Mouse (Mus musculus): ENCODE measurements at regions not wholly inside any gene's neighbourhood (a gene's known extent, or its start where the extent isn't known, plus 50 kb on each side); places are given as distances from the start of the nearest gene placed in this dataset.

DNA sequence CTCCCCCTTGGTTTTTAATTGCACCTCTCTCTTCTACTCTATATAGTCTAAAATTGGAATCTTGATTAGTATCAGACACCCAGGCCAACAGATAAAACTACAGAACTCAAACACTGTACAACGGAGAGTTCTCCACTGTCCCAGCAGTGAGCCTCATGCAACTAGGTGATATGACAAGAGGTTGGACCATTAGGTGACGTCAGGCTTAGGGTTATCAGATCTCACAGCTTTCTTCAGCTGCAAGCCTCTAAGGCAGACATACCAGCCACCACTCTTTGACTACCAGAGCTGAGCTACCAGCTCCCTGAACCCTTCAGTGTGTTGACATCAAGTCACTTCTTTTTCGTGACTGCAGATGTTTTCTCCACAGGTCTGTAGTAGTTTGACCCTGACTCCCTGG, 141.8 kb upstream of the Tank start:
- no peak for ATAC-seq (replicated peaks; ENCODE audit: insufficient number of reproducible peaks, low FRiP score, low TSS enrichment, low read depth)
- H3K27ac ChIP-seq (replicated peaks; ENCODE audit: low read depth, low read length): no peak overlapping the region
- no peaks in the 10 kb centered on the region for H3K9me3 ChIP-seq (replicated peaks; ENCODE audit: control insufficient read depth, low read length)
- H3K27me3 ChIP-seq (ENCODE audit: control insufficient read depth, insufficient read depth, low read length): no peaks in the 10 kb centered on the region
- no peaks in the 10 kb centered on the region for H3K36me3 ChIP-seq (replicated peaks; ENCODE audit: control insufficient read depth, insufficient read depth, low read depth, low read length)
- no peak overlapping the region for H3K4me2 ChIP-seq (ENCODE audit: low read depth, low read length)
- no peak overlapping the region for H3K9ac ChIP-seq (replicated peaks; ENCODE audit: low read length)
- no peak overlapping the region for H3K4me3 ChIP-seq (ENCODE audit: low read depth, low read length)
- DNase-seq (ENCODE audit: low spot score): no peak
- no peaks in the 10 kb centered on the region for H3K4me1 ChIP-seq (ENCODE audit: control insufficient read depth, insufficient read depth, low read length)
- 80% methylated on average over 3 of the region's 3 CpGs for WGBS

DNA sequence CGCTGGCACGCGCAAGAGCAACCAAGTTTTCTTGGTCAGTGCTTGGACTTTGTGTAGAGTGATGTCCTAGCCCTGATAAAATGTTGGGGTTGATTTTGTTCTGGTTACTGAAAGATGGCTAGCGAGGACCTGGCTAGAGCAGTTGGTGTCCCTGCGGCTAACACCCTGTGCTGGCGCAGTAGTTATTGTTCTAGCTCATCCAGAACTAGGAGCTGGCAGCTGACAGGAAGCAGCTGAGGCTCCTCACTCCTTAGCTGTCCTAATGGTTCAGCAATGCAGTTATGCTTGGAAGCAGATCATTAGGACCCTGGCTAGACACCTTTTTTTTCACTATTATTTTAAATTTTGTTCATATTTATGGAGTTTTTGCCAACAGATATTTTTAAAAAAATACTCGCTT, 170.5 kb upstream of the Tank start:
- Histone ChIP-seq H3K4me3 (ENCODE audit: low read depth, low read length) (no peak overlapping the region), H3K36me3 (replicated peaks; ENCODE audit: control insufficient read depth, insufficient read depth, low read depth, low read length) (no peaks in the 10 kb centered on the region), H3K4me2 (ENCODE audit: low read depth, low read length) (no peak overlapping the region), H3K4me1 (ENCODE audit: control insufficient read depth, insufficient read depth, low read length) (no peaks in the 10 kb centered on the region), H3K9me3 (replicated peaks; ENCODE audit: control insufficient read depth, low read length) (no peaks in the 10 kb centered on the region), H3K27ac (replicated peaks; ENCODE audit: low read depth, low read length) (no peak overlapping the region), H3K27me3 (ENCODE audit: control insufficient read depth, insufficient read depth, low read length) (no peaks in the 10 kb centered on the region), H3K9ac (replicated peaks; ENCODE audit: low read length) (no peak overlapping the region)
- WGBS: 97% methylated on average over 7 of the region's 7 CpGs
- ATAC-seq (replicated peaks; ENCODE audit: insufficient number of reproducible peaks, low FRiP score, low TSS enrichment, low read depth) (no peak), DNase-seq (ENCODE audit: low spot score) (no peak)

DNA sequence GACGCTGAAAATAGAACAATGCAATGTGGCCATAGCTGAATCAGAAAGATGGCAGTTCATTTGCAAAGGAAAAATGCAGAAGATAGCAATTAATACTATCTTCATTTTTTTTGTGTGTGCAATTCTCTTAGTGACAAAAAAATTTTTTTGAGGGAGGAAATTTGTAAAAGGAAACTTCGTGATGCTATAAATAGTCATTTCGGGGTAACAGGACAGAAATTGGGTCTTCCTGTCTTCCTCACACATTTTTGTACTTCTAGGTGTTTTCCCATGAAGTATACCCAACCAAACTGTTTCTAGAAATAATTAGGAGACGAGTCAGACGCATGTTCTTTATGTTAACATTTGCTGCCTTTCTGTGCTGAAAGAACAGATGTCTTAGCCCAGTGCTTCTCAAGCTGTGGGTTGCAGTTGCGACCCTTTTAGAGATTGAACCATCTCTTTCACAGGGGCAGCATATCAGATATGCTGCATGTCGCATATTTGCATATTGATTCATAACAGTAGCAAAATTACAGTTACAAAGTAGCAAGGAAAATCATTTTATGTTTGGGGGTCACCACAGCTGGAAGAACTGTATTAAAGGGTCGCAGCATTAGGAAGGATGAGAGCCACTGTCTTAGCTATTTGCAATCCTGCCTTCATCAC, 172.2 kb upstream of the Tank start:
- Histone ChIP-seq H3K9ac (replicated peaks; ENCODE audit: low read length) (no peak overlapping the region), H3K4me1 (ENCODE audit: control insufficient read depth, insufficient read depth, low read length) (no peaks in the 10 kb centered on the region), H3K36me3 (replicated peaks; ENCODE audit: control insufficient read depth, insufficient read depth, low read depth, low read length) (no peaks in the 10 kb centered on the region), H3K4me2 (ENCODE audit: low read depth, low read length) (no peak overlapping the region), H3K4me3 (ENCODE audit: low read depth, low read length) (no peak overlapping the region), H3K27me3 (ENCODE audit: control insufficient read depth, insufficient read depth, low read length) (no peaks in the 10 kb centered on the region), H3K27ac (replicated peaks; ENCODE audit: low read depth, low read length) (no peak overlapping the region), H3K9me3 (replicated peaks; ENCODE audit: control insufficient read depth, low read length) (no peaks in the 10 kb centered on the region)
- 76% methylated on average over 8 of the region's 8 CpGs for WGBS
- DNase-seq (ENCODE audit: low spot score) (no peak), ATAC-seq (replicated peaks; ENCODE audit: insufficient number of reproducible peaks, low FRiP score, low TSS enrichment, low read depth) (no peak)

DNA sequence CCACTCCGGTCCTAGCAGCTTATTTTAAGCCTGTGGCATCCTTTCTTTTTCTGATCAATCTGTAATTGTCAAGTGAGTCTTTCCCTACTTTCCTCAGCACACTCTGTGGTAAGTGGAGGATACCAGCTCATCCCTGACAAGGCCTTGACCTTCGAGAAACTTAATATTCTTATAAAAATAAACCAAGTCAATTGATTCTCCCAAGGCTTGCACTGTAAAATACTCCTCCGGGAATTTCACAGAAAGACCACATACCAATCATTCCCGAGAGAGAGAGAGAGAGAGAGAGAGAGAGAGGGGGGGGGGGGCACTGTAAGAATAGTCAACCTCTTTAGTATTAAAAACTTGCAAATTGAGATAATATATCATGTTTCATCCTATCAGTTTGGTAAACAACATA, 173.1 kb upstream of the Tank start:
- peak; percentile 17 for DNase-seq (ENCODE audit: low spot score)
- Histone ChIP-seq H3K4me1 (ENCODE audit: control insufficient read depth, insufficient read depth, low read length) (no peaks in the 10 kb centered on the region), H3K27me3 (ENCODE audit: control insufficient read depth, insufficient read depth, low read length) (no peaks in the 10 kb centered on the region), H3K36me3 (replicated peaks; ENCODE audit: control insufficient read depth, insufficient read depth, low read depth, low read length) (no peaks in the 10 kb centered on the region), H3K9ac (replicated peaks; ENCODE audit: low read length) (no peak overlapping the region), H3K9me3 (replicated peaks; ENCODE audit: control insufficient read depth, low read length) (no peaks in the 10 kb centered on the region), H3K4me2 (ENCODE audit: low read depth, low read length) (no peak overlapping the region), H3K27ac (replicated peaks; ENCODE audit: low read depth, low read length) (no peak overlapping the region), H3K4me3 (ENCODE audit: low read depth, low read length) (no peak overlapping the region)
- WGBS: 38% methylated on average over 4 of the region's 4 CpGs
- no peak for ATAC-seq (replicated peaks; ENCODE audit: insufficient number of reproducible peaks, low FRiP score, low TSS enrichment, low read depth)

DNA sequence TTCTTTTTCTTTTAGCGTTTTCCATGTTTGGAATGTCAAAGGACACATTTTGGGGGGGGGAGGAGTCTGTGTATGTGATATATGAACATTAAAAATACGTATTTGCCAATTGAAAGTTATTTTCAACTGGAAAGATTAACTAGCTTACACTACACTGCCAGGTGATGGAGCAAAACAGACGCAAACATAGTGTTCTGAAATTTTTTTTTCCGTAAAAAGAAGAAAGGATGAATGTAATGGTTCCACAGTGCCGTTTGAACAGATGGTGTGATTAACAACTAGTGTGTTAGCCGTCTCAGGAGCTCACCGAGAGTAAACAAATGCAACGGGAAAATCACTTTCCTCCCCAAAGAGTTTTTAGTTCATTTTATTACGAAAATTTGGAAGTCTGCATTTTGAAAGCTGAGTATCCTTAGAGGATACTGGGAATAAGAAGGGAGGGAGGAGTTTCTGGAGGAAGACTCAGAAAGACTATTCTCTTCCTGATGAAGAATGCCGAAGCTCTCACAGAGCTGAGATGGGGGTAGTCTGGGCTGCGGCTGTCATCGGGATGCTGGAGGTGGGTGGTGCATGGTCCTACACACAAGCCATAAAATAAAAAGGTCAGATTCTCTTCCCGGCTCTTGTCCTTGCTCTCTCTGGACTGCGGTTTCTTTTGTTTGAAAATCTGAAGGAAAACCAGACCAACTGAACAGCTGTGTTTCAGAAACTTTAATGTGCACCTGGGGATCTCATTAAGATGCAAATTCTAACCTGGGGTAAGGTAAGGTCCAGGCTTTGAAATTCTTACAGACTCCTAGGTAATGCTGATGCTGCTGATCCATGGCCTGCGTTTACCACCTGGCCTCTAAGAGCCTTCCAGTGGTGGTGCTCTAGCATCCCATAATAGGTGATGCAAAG, 175.5 kb upstream of the Tank start:
- Histone ChIP-seq H3K27ac (replicated peaks; ENCODE audit: low read depth, low read length) (no peak overlapping the region), H3K4me1 (ENCODE audit: control insufficient read depth, insufficient read depth, low read length) (no peaks in the 10 kb centered on the region), H3K36me3 (replicated peaks; ENCODE audit: control insufficient read depth, insufficient read depth, low read depth, low read length) (no peaks in the 10 kb centered on the region), H3K9me3 (replicated peaks; ENCODE audit: control insufficient read depth, low read length) (no peaks in the 10 kb centered on the region), H3K9ac (replicated peaks; ENCODE audit: low read length) (no peak overlapping the region), H3K4me2 (ENCODE audit: low read depth, low read length) (peak overlapping the region; percentile 33), H3K4me3 (ENCODE audit: low read depth, low read length) (peak overlapping the region; percentile 7; the same call in 1 of the 2 replicates), H3K27me3 (ENCODE audit: control insufficient read depth, insufficient read depth, low read length) (no peaks in the 10 kb centered on the region)
- ATAC-seq (replicated peaks; ENCODE audit: insufficient number of reproducible peaks, low FRiP score, low TSS enrichment, low read depth) (peak; percentile 44; the same call in 1 of the 2 replicates), DNase-seq (ENCODE audit: low spot score) (no peak)
- 7% methylated on average over 15 of the region's 15 CpGs for WGBS

DNA sequence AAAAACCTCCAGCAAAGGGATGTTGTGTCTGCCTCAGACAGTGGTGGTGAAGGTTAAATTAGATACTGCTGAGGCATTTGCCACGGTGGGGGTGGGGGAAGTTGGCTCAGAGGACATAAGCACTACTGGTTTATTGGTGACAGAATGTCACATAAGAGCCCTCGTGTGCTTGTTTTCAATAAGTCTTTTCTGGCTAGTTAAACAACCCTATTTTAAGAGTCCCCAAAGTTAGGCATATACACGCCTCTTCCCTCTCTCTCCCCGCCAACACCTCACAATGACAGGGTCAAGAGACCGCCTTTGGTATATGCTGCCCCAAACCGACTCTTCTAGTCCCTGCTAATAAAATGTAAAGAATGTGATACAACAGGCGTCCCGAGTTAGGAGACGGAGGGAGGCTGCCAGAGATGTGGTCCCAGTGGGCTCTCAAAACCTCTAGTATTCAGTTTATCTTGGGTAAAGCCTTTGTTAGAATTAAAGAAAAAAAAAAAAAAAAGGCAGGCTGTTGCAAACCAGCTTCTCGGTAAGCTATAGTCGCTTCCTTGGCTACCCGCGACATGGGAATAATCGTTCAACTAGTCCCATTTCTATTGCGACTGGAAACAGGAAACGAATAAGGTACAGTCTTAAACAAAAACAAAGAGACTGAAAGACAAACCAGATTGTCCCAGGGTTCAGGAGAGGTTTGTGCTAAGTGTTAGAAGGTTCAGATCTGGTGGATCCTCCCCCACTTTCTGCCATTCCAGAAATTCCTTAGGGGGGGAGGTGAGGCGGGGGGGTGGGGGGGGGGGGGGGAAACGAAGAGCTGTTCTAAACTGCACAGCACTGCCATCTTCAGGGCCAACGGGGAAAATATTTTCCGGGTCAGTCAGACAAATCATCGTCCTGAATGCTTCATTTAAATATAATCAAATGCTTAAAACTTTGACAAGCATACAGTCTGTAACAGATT, 176.5 kb upstream of the Tank start:
- 0 out of 2 replicates have a peak, but pooled peaks have one; percentile 42 for ATAC-seq (replicated peaks; ENCODE audit: insufficient number of reproducible peaks, low FRiP score, low TSS enrichment, low read depth)

DNA sequence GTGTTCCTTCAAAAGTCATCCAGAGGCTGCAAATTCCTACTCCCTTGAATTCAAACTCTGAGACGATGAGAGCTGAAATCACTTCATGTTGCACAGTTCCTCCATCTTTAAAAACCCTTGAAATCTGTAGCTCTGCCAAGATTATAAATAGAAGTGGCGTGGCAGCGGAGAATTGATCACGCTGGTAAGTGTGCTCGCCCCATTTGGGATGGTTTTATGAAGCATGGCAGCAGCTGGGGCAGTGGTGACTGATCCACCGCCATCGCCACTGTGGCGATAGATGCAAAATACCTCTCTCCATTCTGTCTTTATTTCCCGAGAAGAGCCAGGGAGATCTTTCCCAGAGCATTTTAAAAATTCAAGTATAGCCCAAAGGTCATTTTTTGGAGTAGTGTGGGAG, 179.8 kb upstream of the Tank start:
- ATAC-seq (replicated peaks; ENCODE audit: insufficient number of reproducible peaks, low FRiP score, low TSS enrichment, low read depth) (no peak), DNase-seq (ENCODE audit: low spot score) (no peak)

More for the DNA sequence above, 176.5 kb upstream of the Tank start:
- Histone ChIP-seq H3K4me2 (ENCODE audit: low read depth, low read length) (peak overlapping the region; percentile 33), H3K9ac (replicated peaks; ENCODE audit: low read length) (no peak overlapping the region), H3K9me3 (replicated peaks; ENCODE audit: control insufficient read depth, low read length) (no peaks in the 10 kb centered on the region), H3K4me1 (ENCODE audit: control insufficient read depth, insufficient read depth, low read length) (no peaks in the 10 kb centered on the region), H3K36me3 (replicated peaks; ENCODE audit: control insufficient read depth, insufficient read depth, low read depth, low read length) (no peaks in the 10 kb centered on the region), H3K27ac (replicated peaks; ENCODE audit: low read depth, low read length) (peak overlapping the region; percentile 37; the same call in 1 of the 2 replicates), H3K4me3 (ENCODE audit: low read depth, low read length) (peak overlapping the region; percentile 22; the same call in 1 of the 2 replicates), H3K27me3 (ENCODE audit: control insufficient read depth, insufficient read depth, low read length) (no peaks in the 10 kb centered on the region)
- DNase-seq (ENCODE audit: low spot score): peak; percentile 86
- WGBS: under 1% methylated on average over 21 of the region's 21 CpGs

More for the DNA sequence above, 179.8 kb upstream of the Tank start:
- Histone ChIP-seq H3K4me1 (ENCODE audit: control insufficient read depth, insufficient read depth, low read length) (no peaks in the 10 kb centered on the region), H3K27ac (replicated peaks; ENCODE audit: low read depth, low read length) (no peak overlapping the region), H3K4me2 (ENCODE audit: low read depth, low read length) (no peak overlapping the region), H3K9ac (replicated peaks; ENCODE audit: low read length) (no peak overlapping the region), H3K4me3 (ENCODE audit: low read depth, low read length) (no peak overlapping the region), H3K36me3 (replicated peaks; ENCODE audit: control insufficient read depth, insufficient read depth, low read depth, low read length) (no peaks in the 10 kb centered on the region), H3K9me3 (replicated peaks; ENCODE audit: control insufficient read depth, low read length) (no peaks in the 10 kb centered on the region), H3K27me3 (ENCODE audit: control insufficient read depth, insufficient read depth, low read length) (no peaks in the 10 kb centered on the region)
- 84% methylated on average over 9 of the region's 9 CpGs for WGBS

Measured in embryonic facial prominence, embryonic 11.5 days (tissue).